Mouse (Mus musculus) stomach, embryonic 14.5 days (tissue): ENCODE data around the gene Phf20. TPM values are rescaled to one million over a fixed set of nuclear protein-coding genes. Genes with fewer than 3 reads are reported as not detected.

Experiments used
- ATAC-seq: fragments of 200-750 bp; cut with Nextera tagmentation; 2 replicates; pipeline ENCODE4 v1.8.0; 2017; ENCODE audit warnings: low read depth, moderate TSS enrichment; ENCODE audit not compliant: insufficient number of reproducible peaks, insufficient read depth, low FRiP score
- H3K27ac ChIP-seq: fragments of 300-500 bp; sonication (generic); 2 replicates; pipeline ENCODE4 v1.5.1; 2014; ENCODE audit warnings: mild to moderate bottlenecking, low read length, moderate library complexity, mixed read lengths
- H3K27me3 ChIP-seq: fragments of 300-500 bp; sonication (generic); 2 replicates; pipeline ENCODE4 v1.6.1; 2014; ENCODE audit warnings: low read length, control low read depth, mixed read lengths; ENCODE audit not compliant: control insufficient read depth, insufficient read depth
- H3K36me3 ChIP-seq: fragments of 300-500 bp; sonication (generic); 2 replicates; pipeline ENCODE4 v1.6.1; 2014; ENCODE audit warnings: mild to moderate bottlenecking, control low read depth, low read length, moderate library complexity, mixed read lengths; ENCODE audit not compliant: control insufficient read depth, insufficient read depth
- H3K4me1 ChIP-seq: fragments of 300-500 bp; sonication (generic); 2 replicates; pipeline ENCODE4 v1.6.1; 2014; ENCODE audit warnings: low read length, control low read depth, mixed read lengths; ENCODE audit not compliant: control insufficient read depth, insufficient read depth
- H3K4me2 ChIP-seq: fragments of 300-500 bp; sonication (generic); replicated peaks from 2 replicates; pipeline ENCODE4 v1.6.1; 2014; ENCODE audit warnings: low read depth, low read length, control low read depth
- H3K4me3 ChIP-seq: fragments of 300-500 bp; sonication (generic); 2 replicates; pipeline ENCODE4 v1.5.1; 2014; ENCODE audit warnings: low read depth, low read length, control low read depth
- H3K9ac ChIP-seq: fragments of 300-500 bp; sonication (generic); replicated peaks from 2 replicates; pipeline ENCODE4 v1.6.1; 2014; ENCODE audit warnings: low read depth, mild to moderate bottlenecking, control low read depth, low read length, moderate library complexity, mixed read lengths
- H3K9me3 ChIP-seq: fragments of 300-500 bp; sonication (generic); 2 replicates; pipeline ENCODE4 v1.6.1; 2016; ENCODE audit warnings: low read depth, low read length, control low read depth; ENCODE audit not compliant: control insufficient read depth
- WGBS: fragments of 180-500 bp; shearing (Covaris S2); extraction: QIAGEN DNeasy Blood & Tissue Kit; methylation state at CpG from one replicate; pipeline ENCODE4 v1.1.7; 2014; 5-methylcytosine and 5-hydroxymethylcytosine counted together
- polyA plus RNA-seq: library from polyadenylated mRNA; unstranded; fragments of >200 nt; fragmentation: Nextera tagmentation; extraction: Ambion mirVana; gene quantifications from 2 replicates; pipeline ENCODE4 v1.2.1, GENCODE M21; 2014

Gene Phf20
- polyA plus RNA-seq, 1 experiment from 2014 or later, result 93.0 TPM

GRCm38 (mm10) chr2:156267636-156268035 is 71.4 kb downstream of the Phf20 start:
- H3K9ac ChIP-seq, result no peak overlapping the region
- H3K4me3 ChIP-seq, result no peak overlapping the region
- ATAC-seq, result no peak
- peaks cover 8% of the 10 kb centered on the region; the same call in 1 of the 2 replicates for H3K36me3 ChIP-seq
- no peaks in the 10 kb centered on the region for H3K9me3 ChIP-seq
- no peaks in the 10 kb centered on the region for H3K27me3 ChIP-seq
- H3K27ac ChIP-seq, result no peak overlapping the region
- no peak overlapping the region for H3K4me2 ChIP-seq
- 95% methylated on average over 9 of the region's 9 CpGs for WGBS
- H3K4me1 ChIP-seq, result no peaks in the 10 kb centered on the region

GRCm38 (mm10) chr2:156272553-156272952 is 76.3 kb downstream of the Phf20 start:
- H3K4me3 ChIP-seq, result no peak overlapping the region
- H3K9ac ChIP-seq, result no peak overlapping the region
- no peak overlapping the region for H3K4me2 ChIP-seq
- no peaks in the 10 kb centered on the region for H3K27me3 ChIP-seq
- WGBS, result 87% methylated on average over 6 of the region's 6 CpGs
- no peaks in the 10 kb centered on the region for H3K4me1 ChIP-seq
- H3K36me3 ChIP-seq, result peaks cover 18% of the 10 kb centered on the region
- ATAC-seq, result no peak
- H3K9me3 ChIP-seq, result no peaks in the 10 kb centered on the region
- H3K27ac ChIP-seq, result no peak overlapping the region

- peak; percentile 76; the same call in 1 of the 2 replicates for ATAC-seq
- peaks cover 20% of the 10 kb centered on the region for H3K36me3 ChIP-seq
- no peak overlapping the region for H3K4me3 ChIP-seq
- H3K9ac ChIP-seq, result no peak overlapping the region
- H3K27ac ChIP-seq, result no peak overlapping the region; the same call in 1 of the 2 replicates
- no peak overlapping the region for H3K4me2 ChIP-seq
- WGBS, result 42% methylated on average over 4 of the region's 4 CpGs
- H3K27me3 ChIP-seq, result no peaks in the 10 kb centered on the region
- no peaks in the 10 kb centered on the region for H3K9me3 ChIP-seq
- H3K4me1 ChIP-seq, result no peaks in the 10 kb centered on the region
Measured at GRCm38 (mm10) chr2:156278226-156279017, 82.2 kb downstream of the Phf20 start.

GRCm38 (mm10) chr2:156281227-156281626 is 85.0 kb downstream of the Phf20 start:
- Histone ChIP-seq H3K9me3 (no peaks in the 10 kb centered on the region), H3K27ac (no peak overlapping the region), H3K9ac (no peak overlapping the region), H3K36me3 (peaks cover 17% of the 10 kb centered on the region), H3K4me3 (no peak overlapping the region), H3K4me2 (no peak overlapping the region), H3K4me1 (no peaks in the 10 kb centered on the region), H3K27me3 (no peaks in the 10 kb centered on the region)
- ATAC-seq, result no peak
- 81% methylated on average over 4 of the region's 4 CpGs for WGBS

GRCm38 (mm10) chr2:156285161-156285560 is 88.9 kb downstream of the Phf20 start:
- Histone ChIP-seq H3K4me3 (no peak overlapping the region), H3K4me1 (no peaks in the 10 kb centered on the region), H3K36me3 (peaks cover 16% of the 10 kb centered on the region), H3K9ac (no peak overlapping the region), H3K27me3 (no peaks in the 10 kb centered on the region), H3K4me2 (no peak overlapping the region), H3K9me3 (no peaks in the 10 kb centered on the region), H3K27ac (no peak overlapping the region)
- WGBS, result 76% methylated on average over 2 of the region's 2 CpGs
- no peak for ATAC-seq

- H3K27me3 ChIP-seq, result no peaks in the 10 kb centered on the region
- H3K27ac ChIP-seq, result no peak overlapping the region
- H3K4me1 ChIP-seq, result no peaks in the 10 kb centered on the region
- H3K4me2 ChIP-seq, result no peak overlapping the region
- H3K9me3 ChIP-seq, result no peaks in the 10 kb centered on the region
- ATAC-seq, result no peak
- 96% methylated on average over 4 of the region's 4 CpGs for WGBS
- H3K36me3 ChIP-seq, result peaks cover 13% of the 10 kb centered on the region
- no peak overlapping the region for H3K4me3 ChIP-seq
- H3K9ac ChIP-seq, result no peak overlapping the region
Measured at GRCm38 (mm10) chr2:156286733-156287132, 90.5 kb downstream of the Phf20 start.

- Histone ChIP-seq H3K27me3 (no peaks in the 10 kb centered on the region), H3K9ac (no peak overlapping the region), H3K4me2 (no peak overlapping the region), H3K4me1 (no peaks in the 10 kb centered on the region), H3K27ac (no peak overlapping the region), H3K36me3 (peaks cover 13% of the 10 kb centered on the region), H3K4me3 (no peak overlapping the region), H3K9me3 (no peaks in the 10 kb centered on the region)
- ATAC-seq, result no peak
- 93% methylated on average over 2 of the region's 2 CpGs for WGBS
Measured at GRCm38 (mm10) chr2:156288222-156288621, 92.0 kb downstream of the Phf20 start.

DNA sequence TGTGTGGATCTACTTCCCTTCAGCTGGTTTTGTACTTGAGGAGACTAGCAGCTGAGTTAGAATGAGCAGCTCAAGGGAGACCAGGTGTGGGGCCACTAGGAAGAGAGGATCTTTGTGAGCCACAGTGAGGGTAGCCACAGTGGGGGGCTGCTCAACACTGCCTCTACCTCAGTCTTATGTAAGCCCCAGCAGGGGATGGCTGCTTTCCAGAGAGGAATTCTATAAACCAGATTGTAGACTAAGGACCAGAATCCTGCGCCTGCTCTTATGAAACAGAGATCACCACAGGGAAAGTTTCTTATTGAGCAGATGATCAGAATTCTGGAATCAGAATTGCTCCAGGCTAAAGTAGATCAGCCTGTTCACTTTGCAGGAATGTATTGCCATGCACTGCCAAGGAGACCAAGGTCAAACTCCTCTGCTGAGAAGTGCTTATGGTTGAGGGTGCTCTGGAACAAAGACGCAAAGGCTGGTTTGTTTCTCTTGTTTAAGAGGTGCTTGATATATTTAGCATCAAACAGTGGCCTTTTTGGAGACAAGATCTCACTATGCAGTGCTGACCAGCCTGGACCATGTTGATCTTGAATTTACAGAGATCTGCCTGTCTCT is 93.4 kb downstream of the Phf20 start:
- no peak overlapping the region for H3K27ac ChIP-seq
- no peaks in the 10 kb centered on the region for H3K27me3 ChIP-seq
- H3K9me3 ChIP-seq, result no peaks in the 10 kb centered on the region
- peaks cover 13% of the 10 kb centered on the region for H3K36me3 ChIP-seq
- H3K4me1 ChIP-seq, result no peaks in the 10 kb centered on the region
- H3K4me2 ChIP-seq, result no peak overlapping the region
- ATAC-seq, result no peak
- H3K4me3 ChIP-seq, result no peak overlapping the region
- WGBS, result 96% methylated on average over 2 of the region's 2 CpGs
- no peak overlapping the region for H3K9ac ChIP-seq
